Mouse (Mus musculus) embryonic facial prominence, embryonic 11.5 days (tissue): ENCODE data around the gene Micu1. TPM values are rescaled to one million over a fixed set of nuclear protein-coding genes. Genes with fewer than 3 reads are reported as not detected.
A peak's percentile ranks its signal among the peaks of the same experiment; 100 is the strongest.

Experiments
- ATAC-seq: fragments of 200-750 bp; cut with Nextera tagmentation; replicated peaks from 2 replicates; pipeline ENCODE4 v1.8.0; 2017; ENCODE audit warnings: low read depth; ENCODE audit not compliant: insufficient number of reproducible peaks, low FRiP score, low TSS enrichment
- DNase-seq: peaks from one replicate; pipeline ENCODE4 v3.0.0-alpha.2; 2015; ENCODE audit warnings: low spot score
- H3K27ac ChIP-seq: fragments of 300-500 bp; sonication (generic); replicated peaks from 2 replicates; pipeline ENCODE4 v1.5.1; 2014; ENCODE audit warnings: mild to moderate bottlenecking, low read depth, low read length, control low read depth
- H3K27me3 ChIP-seq: fragments of 300-500 bp; sonication (generic); 2 replicates; pipeline ENCODE4 v1.6.1; 2014; ENCODE audit warnings: mild to moderate bottlenecking, low read length, moderate library complexity, mixed read lengths; ENCODE audit not compliant: control insufficient read depth, insufficient read depth
- H3K36me3 ChIP-seq: fragments of 300-500 bp; sonication (generic); replicated peaks from 2 replicates; pipeline ENCODE4 v1.6.1; 2014; ENCODE audit warnings: low read depth, mild to moderate bottlenecking, low read length, moderate library complexity, mixed read lengths; ENCODE audit not compliant: control insufficient read depth, insufficient read depth
- H3K4me1 ChIP-seq: fragments of 300-500 bp; sonication (generic); 2 replicates; pipeline ENCODE4 v1.6.1; 2014; ENCODE audit warnings: low read length, mixed read lengths; ENCODE audit not compliant: control insufficient read depth, insufficient read depth
- H3K4me2 ChIP-seq: fragments of 300-500 bp; sonication (generic); 2 replicates; pipeline ENCODE4 v1.6.1; 2014; ENCODE audit warnings: low read depth, mild to moderate bottlenecking, control low read depth, low read length, moderate library complexity
- H3K4me3 ChIP-seq: fragments of 300-500 bp; sonication (generic); 2 replicates; pipeline ENCODE4 v1.5.1; 2014; ENCODE audit warnings: low read depth, low read length, control low read depth
- H3K9ac ChIP-seq: fragments of 300-500 bp; sonication (generic); replicated peaks from 2 replicates; pipeline ENCODE4 v1.6.1; 2014; ENCODE audit warnings: mild to moderate bottlenecking, control low read depth, low read length
- H3K9me3 ChIP-seq: fragments of 300-500 bp; sonication (generic); replicated peaks from 2 replicates; pipeline ENCODE4 v1.6.1; 2016; ENCODE audit warnings: mild to moderate bottlenecking, low read length, inconsistent platforms, mixed read lengths; ENCODE audit not compliant: control insufficient read depth
- WGBS: fragments of 180-500 bp; shearing (Covaris S2); extraction: QIAGEN DNeasy Blood & Tissue Kit; methylation state at CpG from one replicate; pipeline ENCODE4 v1.1.7; 2014; 5-methylcytosine and 5-hydroxymethylcytosine counted together
- polyA plus RNA-seq: library from polyadenylated mRNA; unstranded; fragments of >200 nt; fragmentation: Nextera tagmentation; extraction: Ambion mirVana; gene quantifications from 2 replicates; pipeline ENCODE4 v1.2.1, GENCODE M21; 2014

Micu1 gene
- polyA plus RNA-seq, 1 experiment from 2014 or later, result 52.6 TPM

GRCm38 (mm10) chr10:59911561-59912198 lies 209.4 kb downstream of the Micu1 start:
- H3K4me1 ChIP-seq, result peaks cover 22% of the 10 kb centered on the region
- 0 out of 2 replicates have a peak, but pooled peaks have one; percentile 17 for ATAC-seq
- no peaks in the 10 kb centered on the region for H3K36me3 ChIP-seq
- no peaks in the 10 kb centered on the region for H3K9me3 ChIP-seq
- WGBS, result 3% methylated on average over 25 of the region's 25 CpGs
- H3K27ac ChIP-seq, result no peak overlapping the region
- peak overlapping the region; percentile 46 for H3K9ac ChIP-seq
- DNase-seq, result peak; percentile 56
- H3K4me2 ChIP-seq, result peak overlapping the region; percentile 39
- no peak overlapping the region for H3K4me3 ChIP-seq
- no peaks in the 10 kb centered on the region for H3K27me3 ChIP-seq

Other genes starting within 250 kb of the Micu1 start
- gene Gm10322, start 86.4 kb upstream of the Micu1 start, polyA plus RNA-seq, result not detected in 2 replicates
- gene Mcu, start 85.8 kb upstream of the Micu1 start, polyA plus RNA-seq, result 25.3 and 25.6 TPM in 2 replicates
- gene Dnajb12, start 177.1 kb downstream of the Micu1 start, polyA plus RNA-seq, result 19.4 and 21.6 TPM in 2 replicates
- 6.3 and 6.9 TPM in 2 replicates for gene Ddit4, start 249.4 kb downstream of the Micu1 start, polyA plus RNA-seq